Mouse (Mus musculus) forebrain, embryonic 11.5 days (tissue): ENCODE measurements around the gene Kcmf1. TPM values are rescaled to one million over a fixed set of nuclear protein-coding genes. Genes with fewer than 3 reads are reported as not detected.
"Not testable (repeated sequence)": the region's sequence is repeated elsewhere in the genome, so short reads cannot be mapped to it uniquely, and the experiment has no call there.

Source experiments
- ATAC-seq: fragments of 200-750 bp; cut with Nextera tagmentation; replicated peaks from 2 replicates; pipeline ENCODE4 v1.8.0; 2017; ENCODE audit warnings: moderate TSS enrichment; ENCODE audit not compliant: low FRiP score
- DNase-seq: peaks from one replicate; pipeline ENCODE4 v3.0.0-alpha.2; 2017; ENCODE audit warnings: low spot score
- H3K27ac ChIP-seq: fragments of 300-500 bp; sonication (generic); 2 replicates; pipeline ENCODE4 v1.5.1; 2014; ENCODE audit warnings: low read depth, low read length
- H3K27me3 ChIP-seq: fragments of 300-500 bp; sonication (generic); 2 replicates; pipeline ENCODE4 v1.6.1; 2014; ENCODE audit warnings: mild to moderate bottlenecking, low read length, mixed read lengths; ENCODE audit not compliant: control insufficient read depth, insufficient read depth
- H3K36me3 ChIP-seq: fragments of 300-500 bp; sonication (generic); 2 replicates; pipeline ENCODE4 v1.6.1; 2014; ENCODE audit warnings: mild to moderate bottlenecking, low read length, moderate library complexity, mixed read lengths; ENCODE audit not compliant: control insufficient read depth, insufficient read depth
- H3K4me1 ChIP-seq: fragments of 300-500 bp; sonication (generic); replicated peaks from 2 replicates; pipeline ENCODE4 v1.6.1; 2014; ENCODE audit warnings: low read length, mixed read lengths; ENCODE audit not compliant: control insufficient read depth, insufficient read depth
- H3K4me2 ChIP-seq: fragments of 300-500 bp; sonication (generic); 2 replicates; pipeline ENCODE4 v1.6.1; 2014; ENCODE audit warnings: low read depth, mild to moderate bottlenecking, low read length, moderate library complexity, mixed read lengths; ENCODE audit not compliant: severe bottlenecking
- H3K4me3 ChIP-seq: fragments of 300-500 bp; sonication (generic); 2 replicates; pipeline ENCODE4 v1.5.1; 2014; ENCODE audit warnings: low read depth, low read length
- H3K9ac ChIP-seq: fragments of 300-500 bp; sonication (generic); 2 replicates; pipeline ENCODE4 v1.6.1; 2014; ENCODE audit warnings: low read length
- H3K9me3 ChIP-seq: fragments of 300-500 bp; sonication (generic); 2 replicates; pipeline ENCODE4 v1.6.1; 2016; ENCODE audit warnings: low read length, mixed read lengths; ENCODE audit not compliant: control insufficient read depth
- WGBS: fragments of 180-500 bp; shearing (Covaris S2); extraction: QIAGEN DNeasy Blood & Tissue Kit; methylation state at CpG from one replicate; pipeline ENCODE4 v1.1.7; 2014; 5-methylcytosine and 5-hydroxymethylcytosine counted together
- polyA plus RNA-seq: library from polyadenylated mRNA; unstranded; fragments of >200 nt; fragmentation: Nextera tagmentation; extraction: Ambion mirVana; gene quantifications from 2 replicates; pipeline ENCODE4 v1.2.1, GENCODE M21; 2014

Gene Kcmf1
- polyA plus RNA-seq, 1 experiment from 2014 or later = 45.1 TPM

- no peak overlapping the region for H3K27ac ChIP-seq
- H3K4me3 ChIP-seq = no peak overlapping the region
- H3K27me3 ChIP-seq = no peaks in the 10 kb centered on the region
- H3K4me2 ChIP-seq = no peak overlapping the region
- no peaks in the 10 kb centered on the region for H3K9me3 ChIP-seq
- ATAC-seq (no peak), DNase-seq (no peak)
- H3K9ac ChIP-seq = no peak overlapping the region
- no peaks in the 10 kb centered on the region for H3K36me3 ChIP-seq
- H3K4me1 ChIP-seq = no peaks in the 10 kb centered on the region
- WGBS = 92% methylated on average over 1 of the region's 1 CpGs
Measured at GRCm38 (mm10) chr6:72872276-72872675, 27.5 kb downstream of the Kcmf1 start.

GRCm38 (mm10) chr6:72869601-72870000, 30.2 kb downstream of the Kcmf1 start:
- DNase-seq = no peak
- no peaks in the 10 kb centered on the region for H3K27me3 ChIP-seq
- H3K9me3 ChIP-seq = no peaks in the 10 kb centered on the region
- no peaks in the 10 kb centered on the region for H3K36me3 ChIP-seq
- H3K4me2 ChIP-seq = no peak overlapping the region
- H3K9ac ChIP-seq = no peak overlapping the region
- WGBS = 79% methylated on average over 8 of the region's 8 CpGs
- H3K4me1 ChIP-seq = no peaks in the 10 kb centered on the region
- no peak overlapping the region for H3K27ac ChIP-seq
- no peak for ATAC-seq
- H3K4me3 ChIP-seq = no peak overlapping the region

GRCm38 (mm10) chr6:72868688-72869087, 31.1 kb downstream of the Kcmf1 start:
- no peak for ATAC-seq

GRCm38 (mm10) chr6:72867746-72868145, 32.0 kb downstream of the Kcmf1 start:
- no peak overlapping the region for H3K4me2 ChIP-seq
- H3K4me1 ChIP-seq = no peaks in the 10 kb centered on the region
- no peak overlapping the region for H3K27ac ChIP-seq
- no peaks in the 10 kb centered on the region for H3K27me3 ChIP-seq
- WGBS = 93% methylated on average over 1 of the region's 1 CpGs
- ATAC-seq (no peak), DNase-seq (no peak)
- no peaks in the 10 kb centered on the region for H3K9me3 ChIP-seq
- no peak overlapping the region for H3K4me3 ChIP-seq
- H3K36me3 ChIP-seq = no peaks in the 10 kb centered on the region
- H3K9ac ChIP-seq = no peak overlapping the region

More at GRCm38 (mm10) chr6:72868688-72869087, 31.1 kb downstream of the Kcmf1 start:
- no peaks in the 10 kb centered on the region for H3K9me3 ChIP-seq
- H3K4me1 ChIP-seq = no peaks in the 10 kb centered on the region
- no peak for DNase-seq
- H3K9ac ChIP-seq = no peak overlapping the region
- H3K4me3 ChIP-seq = no peak overlapping the region
- H3K36me3 ChIP-seq = no peaks in the 10 kb centered on the region
- 90% methylated on average over 5 of the region's 5 CpGs for WGBS
- H3K4me2 ChIP-seq = no peak overlapping the region
- H3K27me3 ChIP-seq = no peaks in the 10 kb centered on the region
- H3K27ac ChIP-seq = no peak overlapping the region

GRCm38 (mm10) chr6:72866232-72866631, 33.5 kb downstream of the Kcmf1 start:
- DNase-seq (no peak), ATAC-seq (no peak)
- H3K4me2 ChIP-seq = no peak overlapping the region
- H3K9ac ChIP-seq = no peak overlapping the region
- WGBS = 88% methylated on average over 2 of the region's 2 CpGs
- no peak overlapping the region for H3K4me3 ChIP-seq
- no peak overlapping the region for H3K27ac ChIP-seq
- H3K27me3 ChIP-seq = no peaks in the 10 kb centered on the region
- no peaks in the 10 kb centered on the region for H3K36me3 ChIP-seq
- no peaks in the 10 kb centered on the region for H3K9me3 ChIP-seq
- H3K4me1 ChIP-seq = peaks cover 5% of the 10 kb centered on the region; the same call in 1 of the 2 replicates

GRCm38 (mm10) chr6:72862686-72863085, 37.1 kb downstream of the Kcmf1 start:
- WGBS = 87% methylated on average over 5 of the region's 5 CpGs
- H3K9ac ChIP-seq, H3K9me3 ChIP-seq, H3K27me3 ChIP-seq, H3K4me2 ChIP-seq, ATAC-seq, H3K36me3 ChIP-seq, DNase-seq, H3K4me1 ChIP-seq, H3K27ac ChIP-seq, H3K4me3 ChIP-seq: not testable (repeated sequence)

GRCm38 (mm10) chr6:72854256-72854655, 45.5 kb downstream of the Kcmf1 start:
- ATAC-seq = no peak
- peaks cover 12% of the 10 kb centered on the region for H3K36me3 ChIP-seq
- no peak overlapping the region for H3K4me3 ChIP-seq
- H3K9me3 ChIP-seq = no peaks in the 10 kb centered on the region
- 88% methylated on average over 5 of the region's 5 CpGs for WGBS
- DNase-seq = no peak
- H3K4me2 ChIP-seq = no peak overlapping the region
- H3K4me1 ChIP-seq = no peaks in the 10 kb centered on the region
- H3K9ac ChIP-seq = no peak overlapping the region
- H3K27ac ChIP-seq = no peak overlapping the region
- no peaks in the 10 kb centered on the region for H3K27me3 ChIP-seq

GRCm38 (mm10) chr6:72852180-72852579, 47.6 kb downstream of the Kcmf1 start:
- H3K36me3 ChIP-seq = peaks cover 18% of the 10 kb centered on the region
- no peaks in the 10 kb centered on the region for H3K9me3 ChIP-seq
- no peak overlapping the region for H3K4me3 ChIP-seq
- no peak overlapping the region for H3K4me2 ChIP-seq
- no peak overlapping the region for H3K27ac ChIP-seq
- H3K9ac ChIP-seq = no peak overlapping the region
- ATAC-seq (no peak), DNase-seq (no peak)
- 81% methylated on average over 4 of the region's 4 CpGs for WGBS
- H3K27me3 ChIP-seq = no peaks in the 10 kb centered on the region
- no peaks in the 10 kb centered on the region for H3K4me1 ChIP-seq

GRCm38 (mm10) chr6:72851633-72852032, 48.1 kb downstream of the Kcmf1 start:
- 72% methylated on average over 5 of the region's 5 CpGs for WGBS
- ATAC-seq = 0 out of 2 replicates have a peak, but pooled peaks have one; percentile 39
- Histone ChIP-seq H3K4me3 (no peak overlapping the region), H3K4me2 (no peak overlapping the region), H3K9me3 (no peaks in the 10 kb centered on the region), H3K9ac (no peak overlapping the region), H3K36me3 (peaks cover 23% of the 10 kb centered on the region), H3K27me3 (no peaks in the 10 kb centered on the region), H3K27ac (no peak overlapping the region), H3K4me1 (no peaks in the 10 kb centered on the region)
- DNase-seq = peak; percentile 65
